Mouse (Mus musculus): ENCODE data around the gene Pkn1. TPM values are rescaled to one million over a fixed set of nuclear protein-coding genes. Genes with fewer than 3 reads are reported as not detected.

Pkn1 gene
- total RNA-seq (2023): 260 and 307 TPM in 2 replicates

DNA sequence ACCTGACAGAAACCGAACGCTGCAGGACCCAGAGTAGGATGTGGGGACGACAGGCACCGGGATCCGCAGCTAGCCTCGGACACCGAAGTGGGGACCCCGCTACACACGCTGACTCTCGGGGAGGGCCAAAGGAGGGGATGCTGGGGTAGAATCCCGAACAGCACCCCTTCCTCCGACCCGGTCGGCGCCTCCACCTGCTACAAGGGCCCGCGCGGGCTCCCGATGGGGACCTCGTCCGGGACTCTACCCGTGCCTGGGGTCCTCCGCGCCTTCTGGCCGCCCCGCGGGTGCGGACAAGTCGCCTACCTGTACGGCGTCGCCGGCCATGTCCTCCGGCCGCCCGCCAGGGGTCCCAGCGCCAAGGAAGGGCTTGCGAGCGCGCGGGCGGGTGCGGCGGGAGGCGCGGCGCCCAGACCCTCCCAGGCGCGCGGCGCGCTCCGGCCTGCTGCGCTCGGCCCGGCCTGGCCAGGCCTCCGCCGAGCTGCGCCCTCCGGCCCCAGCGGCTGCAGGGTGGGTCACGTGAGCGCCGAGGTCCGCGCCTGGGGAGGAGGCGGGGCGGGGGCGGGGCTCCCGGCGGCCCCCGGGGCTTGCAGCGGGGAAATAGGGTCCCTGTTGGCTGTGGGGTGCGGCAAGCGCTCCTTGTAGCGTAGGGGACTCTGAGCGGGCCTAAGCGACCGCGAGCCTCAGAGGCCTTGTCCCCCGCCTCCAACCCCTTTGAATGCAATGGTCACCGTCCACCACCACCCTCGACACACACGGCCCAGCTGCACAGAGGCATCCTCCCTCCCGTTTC lies at the start of gene Pkn1:
Pkn1 (minus strand) TSS at position 519 of the 793 bp plus-strand sequence.

GRCm38 (mm10) chr8:83740976-83741741 lies 42.2 kb upstream of the Pkn1 start, which contains the start of gene Adgre5:
Gene Adgre5, minus strand, starts transcription at chr8:83741326.

GRCm38 (mm10) chr8:83715031-83715690 lies 16.2 kb upstream of the Pkn1 start, which contains the start of gene Ddx39:
Gene Ddx39, plus strand, starts transcription at chr8:83715177.

DNA sequence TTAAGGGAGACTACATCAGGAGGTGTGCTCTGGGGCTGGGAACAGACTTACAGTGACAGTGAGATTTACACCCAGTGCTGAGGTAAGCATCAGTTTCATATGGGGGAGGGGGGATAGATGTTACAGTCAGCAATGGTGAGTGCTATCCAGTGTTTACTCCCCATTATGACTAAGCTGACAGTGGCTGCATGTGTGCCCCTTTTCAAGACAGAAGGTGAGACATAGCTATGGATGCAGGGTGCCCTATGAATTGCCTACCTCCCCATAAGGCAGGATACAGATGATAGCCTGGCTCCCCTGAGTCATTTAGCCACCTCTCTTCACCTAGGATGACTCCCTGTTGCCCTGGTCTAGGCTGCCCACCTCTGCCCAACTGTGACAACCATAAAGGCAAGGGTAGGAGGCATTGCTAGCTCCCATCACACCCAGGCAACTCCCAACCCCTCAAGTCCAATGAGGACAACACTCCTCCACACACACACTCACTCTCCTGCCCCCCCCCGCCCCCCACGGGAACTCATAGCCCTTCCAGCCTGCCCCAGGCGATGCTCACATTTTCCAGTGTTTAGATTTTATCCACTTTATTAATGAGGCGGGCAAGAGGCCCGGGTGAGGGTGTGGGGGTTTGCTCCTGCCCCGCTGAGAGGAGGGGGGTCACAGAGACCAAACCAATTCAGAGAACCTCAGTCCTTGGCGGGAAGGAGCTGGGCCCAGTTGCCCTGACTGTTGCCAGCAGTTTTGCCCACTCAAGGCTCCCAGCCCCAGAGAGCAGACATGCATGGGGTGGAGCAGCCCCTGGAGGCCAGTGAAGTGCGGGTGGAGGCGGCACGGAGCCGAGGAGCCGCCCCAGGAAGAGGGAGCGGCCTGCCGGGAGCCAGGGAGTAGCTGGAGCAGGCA lies 32.8 kb downstream of the Pkn1 start, which contains the start of gene Ptger1:
Ptger1 (plus strand) TSS at position 710 of the 897 bp plus-strand sequence.

DNA sequence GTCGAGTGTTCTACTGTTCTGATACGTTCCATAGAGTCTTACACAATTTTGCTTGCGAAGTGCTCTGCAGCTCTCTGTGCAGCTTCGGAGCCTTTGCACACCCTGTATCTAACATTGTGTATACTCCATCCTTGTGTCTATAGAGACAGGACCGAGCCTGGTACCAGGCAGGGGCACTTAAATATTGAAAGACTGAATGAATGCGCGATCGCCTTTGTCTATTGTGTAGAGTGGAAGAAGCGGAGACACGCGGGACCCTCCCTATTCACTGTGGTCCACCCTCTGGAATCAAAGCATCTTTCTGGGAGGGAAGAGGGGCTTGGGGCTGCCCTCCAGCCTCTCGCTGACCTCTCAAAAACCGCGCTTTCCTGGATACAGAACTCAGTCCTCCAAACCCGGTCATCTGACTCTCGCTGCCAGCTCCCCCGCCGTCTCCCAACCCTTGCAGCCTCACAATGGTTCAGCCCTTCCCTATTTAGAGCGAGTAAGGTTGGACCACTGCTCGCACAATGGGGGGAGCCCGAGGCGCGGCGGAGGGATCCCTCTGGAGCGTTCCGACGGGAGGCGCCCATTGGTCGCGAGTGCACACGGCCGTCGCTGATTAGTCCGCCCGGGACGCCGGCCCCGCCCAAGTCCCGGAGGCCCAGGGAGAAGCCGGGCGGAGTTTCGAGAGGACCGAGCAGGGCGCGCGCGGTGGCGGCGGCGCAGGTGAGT lies 46.8 kb downstream of the Pkn1 start, which contains the start of gene Gipc1:
Gipc1 (plus strand) TSS at position 648 of the 714 bp plus-strand sequence.

Other genes starting within 250 kb of the Pkn1 start
- gene Scoc, start 240.8 kb downstream of the Pkn1 start, total RNA-seq (2023): 6.7 and 9.5 TPM in 2 replicates
- gene Olfr370, start 163.4 kb downstream of the Pkn1 start, total RNA-seq (2023): not detected in 2 replicates
- gene Ndufb7, start 132.5 kb downstream of the Pkn1 start, total RNA-seq (2023): 123 and 125 TPM in 2 replicates
- gene Tecr, start 91.2 kb downstream of the Pkn1 start, total RNA-seq (2023): 365 and 380 TPM in 2 replicates
- gene Dnajb1, start 91.0 kb downstream of the Pkn1 start, total RNA-seq (2023): 58.1 and 75.3 TPM in 2 replicates
- gene Gipc1, start 46.5 kb downstream of the Pkn1 start, total RNA-seq (2023): 20.3 and 27.2 TPM in 2 replicates
- gene Ptger1, start 32.5 kb downstream of the Pkn1 start, total RNA-seq (2023): 0.19 and 0.25 TPM in 2 replicates
- gene Ddx39, start 16.0 kb upstream of the Pkn1 start, total RNA-seq (2023): 36.3 and 48.8 TPM in 2 replicates
- 1,138 and 1,301 TPM in 2 replicates for gene Adgre5, start 42.1 kb upstream of the Pkn1 start, total RNA-seq (2023)
- 1.8 and 2.1 TPM in 2 replicates for gene Adgrl1, start 200.9 kb upstream of the Pkn1 start, total RNA-seq (2023)